Mouse (Mus musculus): ENCODE results near the gene 4933424G06Rik.

The 4933424G06Rik gene

DNA sequence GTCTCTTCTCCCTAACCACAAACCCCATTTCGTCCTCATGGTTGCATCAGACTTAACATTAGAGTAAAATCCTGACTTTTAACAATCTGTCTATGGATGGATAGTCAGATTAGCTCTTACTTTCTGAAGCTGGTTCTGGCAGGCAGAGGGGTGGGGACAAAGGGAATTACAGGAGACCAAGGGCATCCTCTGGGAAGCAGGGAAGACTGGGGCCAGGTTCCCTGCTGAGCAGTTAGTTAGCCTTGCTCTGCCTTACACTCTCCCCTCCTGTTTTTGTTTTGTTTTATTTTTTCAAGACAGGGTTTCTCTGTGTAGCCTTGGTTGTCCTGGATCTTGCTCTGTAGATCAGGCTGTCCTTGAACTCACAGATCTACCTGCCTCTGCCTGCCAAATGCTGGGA lies 60.0 kb downstream of the 4933424G06Rik start:
- DNase-seq (ENCODE audit: low read depth) = no peak

DNA sequence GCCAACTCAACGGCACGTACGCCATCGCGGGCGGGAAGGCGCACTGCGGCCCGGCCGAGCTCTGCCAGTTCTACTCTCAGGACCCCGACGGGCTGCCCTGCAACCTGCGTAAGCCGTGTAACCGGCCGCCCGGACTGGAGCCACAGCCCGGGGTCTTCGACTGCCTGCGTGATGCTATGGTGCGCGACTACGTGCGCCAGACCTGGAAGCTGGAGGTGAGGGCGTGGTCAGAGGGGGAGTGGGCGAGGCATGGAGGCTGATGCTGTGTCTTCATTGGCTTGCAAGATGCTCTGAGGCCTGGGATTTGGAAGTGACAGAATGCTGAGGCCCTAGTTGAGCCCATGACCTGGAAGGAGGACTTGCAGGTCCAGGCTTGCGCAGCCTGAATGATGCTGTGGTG lies 61.0 kb downstream of the 4933424G06Rik start:
- no peak for DNase-seq (ENCODE audit: low read depth)

- DNase-seq (ENCODE audit: low read depth) = no peak
These were observed 62.4 kb downstream of the 4933424G06Rik start for GRCm38 (mm10) chr1:36772198-36772934.

- DNase-seq (ENCODE audit: low read depth) = no peak
These were observed 70.8 kb downstream of the 4933424G06Rik start for GRCm38 (mm10) chr1:36780793-36781192.

- DNase-seq (ENCODE audit: low read depth) = no peak
These were observed 72.5 kb downstream of the 4933424G06Rik start for GRCm38 (mm10) chr1:36782476-36782875.

- DNase-seq (ENCODE audit: low read depth) = peak; percentile 60
These were observed 74.6 kb downstream of the 4933424G06Rik start for GRCm38 (mm10) chr1:36784365-36785134.

DNA sequence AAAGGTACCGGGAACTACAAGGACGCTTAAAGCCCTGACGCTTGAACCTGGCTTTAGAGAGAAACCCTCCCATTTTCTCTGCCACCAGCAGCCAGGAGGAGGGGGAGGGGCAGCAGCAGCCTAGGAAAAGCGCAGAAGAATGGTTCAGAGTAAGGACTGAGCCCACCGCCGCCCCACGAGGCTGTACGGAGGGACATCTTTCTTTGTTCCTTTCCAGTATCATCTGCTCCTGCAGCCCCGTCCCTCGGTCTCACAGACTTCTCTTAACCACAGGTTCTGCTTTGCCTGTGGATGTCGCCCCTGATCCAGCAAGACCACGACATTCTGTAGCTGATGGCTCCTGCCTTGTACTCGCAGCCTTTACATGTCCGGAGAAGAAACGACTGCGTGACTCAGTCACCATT lies 75.3 kb downstream of the 4933424G06Rik start:
- no peak for DNase-seq (ENCODE audit: low read depth)

- DNase-seq (ENCODE audit: low read depth) = no peak
These were observed 76.4 kb downstream of the 4933424G06Rik start for GRCm38 (mm10) chr1:36786377-36786776.

GRCm38 (mm10) chr1:36789416-36789815 lies 79.5 kb downstream of the 4933424G06Rik start:
- no peak for DNase-seq (ENCODE audit: low read depth)

- no peak for DNase-seq (ENCODE audit: low read depth)
These were observed 86.8 kb downstream of the 4933424G06Rik start for GRCm38 (mm10) chr1:36796711-36797110.

- DNase-seq (ENCODE audit: low read depth) = no peak
These were observed 87.5 kb downstream of the 4933424G06Rik start for GRCm38 (mm10) chr1:36797481-36797880.

GRCm38 (mm10) chr1:36800379-36801011 lies 90.5 kb downstream of the 4933424G06Rik start:
- DNase-seq (ENCODE audit: low read depth) = no peak

- DNase-seq (ENCODE audit: low read depth) = no peak
These were observed 94.3 kb downstream of the 4933424G06Rik start for GRCm38 (mm10) chr1:36804259-36804658.

GRCm38 (mm10) chr1:36804833-36805232 lies 94.9 kb downstream of the 4933424G06Rik start:
- DNase-seq (ENCODE audit: low read depth) = no peak

GRCm38 (mm10) chr1:36806181-36806905 lies 96.4 kb downstream of the 4933424G06Rik start:
- DNase-seq (ENCODE audit: low read depth) = no peak

DNA sequence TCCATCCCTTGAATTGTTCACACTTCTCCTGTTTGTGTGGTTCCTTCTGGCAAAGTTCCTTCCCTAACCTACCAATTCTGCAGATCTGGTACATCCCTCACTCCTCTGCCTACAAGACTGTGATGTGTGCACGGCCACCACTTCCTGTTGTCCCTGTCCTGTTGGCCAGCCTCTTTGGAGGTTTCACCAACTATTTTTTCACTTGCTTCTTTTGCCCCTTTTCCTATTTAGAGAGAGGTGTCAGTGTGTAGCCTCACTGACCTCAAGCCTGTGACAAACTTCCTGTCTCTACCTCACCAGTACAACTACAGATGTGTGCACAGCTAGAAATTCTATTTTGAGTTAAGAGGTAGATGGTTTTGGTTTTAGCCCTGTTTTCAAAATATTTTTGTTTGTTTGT lies 97.1 kb downstream of the 4933424G06Rik start:
- DNase-seq (ENCODE audit: low read depth) = no peak

Data from c-Kit-positive CD71-positive TER-119-negative erythroid progenitor cells, embryonic 14.5 days (primary cell).